Mouse (Mus musculus) CD4-positive helper T cell, adult 2 months (primary cell): ENCODE measurements at regions not wholly inside any gene's neighbourhood (a gene's known extent, or its start where the extent isn't known, plus 50 kb on each side); places are given as distances from the start of the nearest gene placed in this dataset.
"Not testable (repeated sequence)": the region's sequence is repeated elsewhere in the genome, so short reads cannot be mapped to it uniquely, and the experiment has no call there.

Experiments
- DNase-seq: peaks from one replicate; pipeline ENCODE4 v3.0.0-alpha.2; 2012; ENCODE audit warnings: low read depth, missing footprints, low spot score

DNA sequence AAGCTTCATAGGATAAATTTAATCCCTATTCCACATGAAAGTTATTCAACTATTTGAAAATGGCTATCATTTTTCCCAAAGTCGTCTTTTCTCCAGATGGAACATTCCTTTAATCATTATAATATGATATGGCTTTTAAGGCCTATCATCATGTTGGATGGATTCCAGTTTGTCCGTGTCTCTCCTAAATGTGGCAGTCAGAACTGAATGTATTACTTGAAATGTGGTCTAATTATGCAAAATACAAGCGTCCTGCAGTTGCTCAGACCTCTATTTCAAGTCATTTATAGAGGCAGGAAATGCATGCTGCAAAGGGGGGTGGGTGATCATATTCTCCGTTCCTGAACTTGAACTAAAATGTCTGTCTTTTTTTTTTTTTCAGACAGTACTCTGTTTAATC, 88.5 kb upstream of the Adgrl2 start:
- no peak for DNase-seq

GRCm38 (mm10) chr3:149076928-149077551, 86.7 kb upstream of the Adgrl2 start:
- DNase-seq, result no peak

- DNase-seq, result no peak
Measured at GRCm38 (mm10) chr3:149075488-149075851, 85.1 kb upstream of the Adgrl2 start.

- no peak for DNase-seq
Measured at GRCm38 (mm10) chr3:149074658-149075487, 84.5 kb upstream of the Adgrl2 start.

GRCm38 (mm10) chr3:149070201-149070600, 79.8 kb upstream of the Adgrl2 start:
- DNase-seq, result no peak

DNA sequence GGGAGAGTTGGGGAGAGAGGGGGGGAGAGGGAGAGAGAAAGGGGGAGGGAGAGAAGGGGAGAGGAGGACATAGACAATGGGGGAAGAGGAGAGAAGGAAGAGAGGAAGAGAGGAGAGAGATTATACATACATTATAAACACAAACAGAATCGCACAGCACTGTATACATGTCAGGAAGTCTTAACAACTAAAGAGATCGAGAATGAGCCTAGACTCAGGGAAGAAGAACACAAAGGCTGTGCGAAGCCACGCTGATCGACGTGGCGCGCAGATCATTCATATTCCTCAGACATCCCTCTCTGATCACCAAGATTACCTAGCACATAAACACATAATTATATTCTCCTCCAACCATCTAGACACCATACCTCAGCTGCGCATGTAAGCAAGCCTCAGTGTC, 79.1 kb upstream of the Adgrl2 start:
- DNase-seq, result no peak

GRCm38 (mm10) chr3:149068821-149069220, 78.5 kb upstream of the Adgrl2 start:
- DNase-seq, result no peak

DNA sequence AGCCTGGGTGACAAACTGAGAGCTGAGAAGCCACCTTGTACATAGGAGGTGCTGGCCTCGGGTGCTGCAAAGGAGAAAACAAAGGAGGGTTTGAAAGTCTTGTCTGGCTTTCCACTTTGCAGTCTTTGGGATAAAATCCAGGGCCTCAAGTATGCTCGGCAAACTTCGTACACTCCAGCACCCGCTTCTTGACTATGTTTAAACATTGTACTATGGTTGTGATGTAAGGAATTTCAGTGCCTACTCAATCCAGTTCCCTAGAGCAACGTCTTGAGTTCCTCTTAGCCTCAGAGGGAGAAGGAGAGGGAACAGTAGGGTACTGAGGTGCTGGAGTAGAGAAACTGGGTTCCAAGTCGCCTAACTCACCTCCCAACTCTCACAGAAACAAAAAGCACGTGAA, 77.4 kb upstream of the Adgrl2 start:
- DNase-seq, result no peak

DNA sequence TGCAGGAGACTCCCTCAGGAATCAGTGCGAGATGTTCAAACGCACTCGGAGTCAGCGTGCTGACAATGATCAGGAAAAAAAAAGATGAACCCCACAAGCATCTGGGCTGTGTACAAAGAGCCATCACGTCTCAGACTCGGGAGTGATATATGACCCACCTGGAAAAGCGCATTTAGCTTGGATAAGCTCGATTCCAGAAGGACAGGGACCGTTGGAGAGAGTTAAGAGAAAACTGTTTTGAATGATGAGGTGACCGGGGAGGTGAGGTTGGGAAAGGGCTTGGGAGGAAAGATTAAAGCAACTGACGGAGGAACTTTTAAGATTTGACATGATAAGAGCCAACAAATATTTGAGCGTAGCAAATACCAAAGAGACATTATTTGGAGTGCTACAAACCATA, 64.7 kb upstream of the Adgrl2 start:
- DNase-seq, result no peak

DNA sequence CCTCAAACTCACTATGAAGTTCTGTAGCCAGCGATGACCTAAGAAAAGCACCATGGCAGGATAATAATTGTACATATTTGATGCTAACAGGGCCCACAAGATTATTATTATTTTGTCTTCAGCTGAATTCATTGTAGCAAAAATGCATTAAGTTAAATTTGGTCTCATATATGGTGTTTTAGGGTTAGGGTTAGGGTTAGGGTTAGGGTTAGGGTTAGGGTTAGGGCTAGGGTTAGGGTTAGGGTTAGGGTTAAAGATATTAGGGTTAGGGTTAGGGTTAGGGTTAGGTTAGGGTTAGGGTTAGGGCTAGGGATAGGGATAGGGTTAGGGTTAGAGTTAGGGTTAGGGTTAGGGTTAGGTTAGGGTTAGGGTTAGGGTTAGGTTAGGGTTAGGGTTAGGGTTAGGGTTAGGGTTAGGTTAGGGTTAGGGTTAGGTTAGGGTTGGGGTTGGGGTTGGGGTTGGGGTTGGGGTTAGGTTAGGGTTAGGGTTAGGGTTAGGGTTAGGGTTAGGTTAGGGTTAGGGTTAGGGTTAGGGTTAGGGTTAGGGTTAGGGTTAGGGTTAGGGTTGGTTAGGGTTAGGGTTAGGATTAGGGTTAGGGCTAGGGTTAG, 62.0 kb upstream of the Adgrl2 start:
- DNase-seq, result not testable (repeated sequence)

DNA sequence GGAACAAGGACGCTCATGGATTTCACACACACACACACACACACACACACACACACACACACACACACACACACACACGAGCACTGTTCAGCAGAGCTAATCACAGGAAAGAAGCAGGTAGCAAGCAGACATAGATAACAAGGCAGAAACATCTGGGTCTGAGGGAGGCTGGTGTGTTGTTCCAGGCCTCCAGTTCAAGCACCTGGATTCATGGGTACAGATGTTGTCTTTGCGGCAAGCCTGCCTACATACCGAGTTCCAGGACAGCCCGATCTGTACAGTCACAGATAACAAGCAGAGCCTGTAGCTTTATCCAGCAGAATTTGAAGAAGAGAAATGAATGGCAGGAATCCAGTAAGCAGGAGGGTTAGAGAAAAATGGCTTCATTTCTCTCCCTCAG, 55.0 kb upstream of the Adgrl2 start:
- DNase-seq, result no peak

DNA sequence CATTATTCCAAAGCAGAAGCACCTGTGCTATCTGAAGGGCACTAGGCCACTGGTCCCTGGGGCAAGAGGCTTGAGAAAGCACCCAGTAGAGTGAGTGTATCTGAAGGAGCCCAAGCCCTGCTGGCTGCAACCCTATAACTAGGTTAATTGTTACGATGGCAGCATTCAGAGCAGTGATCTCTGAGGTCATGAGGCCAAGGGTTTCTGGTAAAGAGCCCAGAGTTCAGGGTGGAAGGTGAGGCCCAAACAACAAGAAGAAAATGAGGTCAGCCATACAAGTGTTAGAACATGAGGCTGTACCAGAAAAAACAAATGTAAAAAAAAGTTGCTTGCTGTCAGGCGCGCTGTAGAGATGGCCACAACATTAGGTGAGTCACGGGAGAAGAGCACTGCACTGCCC, 53.5 kb upstream of the Adgrl2 start:
- no peak for DNase-seq

DNA sequence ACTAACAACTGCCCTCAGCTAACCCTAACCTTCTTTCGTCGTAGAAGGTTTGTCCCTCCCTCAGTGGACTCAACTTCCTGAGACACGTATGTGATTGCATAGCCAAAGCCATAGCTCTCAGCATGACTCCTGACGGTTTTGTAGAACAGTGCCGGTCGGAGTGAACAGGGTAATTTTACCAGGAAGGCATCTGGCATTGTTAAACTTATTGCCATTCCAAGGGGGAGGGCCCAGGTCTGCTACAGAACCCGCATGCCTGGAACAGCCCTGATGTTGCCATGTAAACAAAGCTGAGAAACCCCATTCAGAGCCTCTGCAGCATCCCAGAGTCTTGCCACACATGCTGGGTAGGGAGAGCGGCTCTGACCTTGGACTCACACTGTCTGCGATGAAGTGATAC, 52.2 kb upstream of the Adgrl2 start:
- DNase-seq, result no peak

DNA sequence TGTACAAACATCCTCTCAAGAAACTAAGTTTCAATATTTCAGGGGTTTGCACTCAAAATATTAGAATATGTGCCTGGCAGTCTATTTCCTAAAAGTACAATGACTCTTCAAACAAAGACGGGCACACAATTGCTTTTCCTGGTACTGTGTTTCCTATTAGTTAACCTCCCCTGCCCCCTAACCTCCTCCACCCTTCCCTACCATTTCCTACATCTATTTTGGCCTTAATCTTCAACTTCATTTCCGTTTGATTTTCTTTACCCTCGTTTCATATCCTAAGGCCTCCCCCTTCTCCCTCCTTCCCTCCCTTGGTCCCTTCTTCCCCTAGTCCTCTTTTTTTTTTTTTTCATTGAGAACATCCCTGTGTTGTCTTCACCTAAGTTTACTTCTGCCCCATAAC, 50.8 kb upstream of the Adgrl2 start:
- no peak for DNase-seq
